Mouse (Mus musculus) myocyte (in vitro differentiated cells): ENCODE results near the gene Aacs. TPM values are rescaled to one million over a fixed set of nuclear protein-coding genes. Genes with fewer than 3 reads are reported as not detected.
"Not testable (repeated sequence)": the region's sequence is repeated elsewhere in the genome, so short reads cannot be mapped to it uniquely, and the experiment has no call there.

Source experiments
- H3K27me3 ChIP-seq: one replicate; pipeline ENCODE4 v1.6.1; 2011; ENCODE audit not compliant: control insufficient read depth, insufficient read depth, insufficient read length
- H3K36me3 ChIP-seq: one replicate; pipeline ENCODE4 v1.6.1; 2011; ENCODE audit not compliant: control insufficient read depth, insufficient read depth
- H3K4me2 ChIP-seq: one replicate; pipeline ENCODE4 v1.6.1; 2011; ENCODE audit warnings: low read depth, control low read depth
- H3K4me3 ChIP-seq: one replicate; pipeline ENCODE4 v1.5.1; 2011; ENCODE audit warnings: mild to moderate bottlenecking, control low read depth, moderate library complexity
- H3K79me2 ChIP-seq: one replicate; pipeline ENCODE4 v1.6.1; 2011; ENCODE audit not compliant: control insufficient read depth, insufficient read depth
- H3ac ChIP-seq: one replicate; pipeline ENCODE4 v1.6.1; 2011; ENCODE audit not compliant: control insufficient read depth, insufficient read length
- CEBPB ChIP-seq: IDR thresholded peaks from 2 replicates; pipeline ENCODE4 v1.6.1; 2011; ENCODE audit warnings: mild to moderate bottlenecking, moderate library complexity; ENCODE audit not compliant: poor library complexity, insufficient read depth, severe bottlenecking
- E2F4 ChIP-seq: IDR thresholded peaks from one replicate; pipeline ENCODE4 v1.6.1; 2011; ENCODE audit warnings: mild to moderate bottlenecking, control low read depth, moderate library complexity; ENCODE audit not compliant: insufficient read depth
- MAX ChIP-seq: IDR thresholded peaks from one replicate; pipeline ENCODE4 v1.6.1; 2011; ENCODE audit warnings: low read depth, mild to moderate bottlenecking, control low read depth
- MYOD1 ChIP-seq, 3 experiments: IDR thresholded peaks; one replicate each; pipeline ENCODE4 v1.6.1; 2011; ENCODE audit warnings: control low read depth in 2 of 3, low read depth in 2 of 3, mild to moderate bottlenecking in 2 of 3, moderate library complexity in 1 of 3; ENCODE audit not compliant: insufficient read length in 2 of 3, control insufficient read depth in 1 of 3
- MYOG ChIP-seq, 3 experiments: IDR thresholded peaks; one replicate each; pipeline ENCODE4 v1.6.1; 2011; ENCODE audit warnings: control low read depth in 2 of 3, low read depth in 2 of 3, mild to moderate bottlenecking in 2 of 3; ENCODE audit not compliant: insufficient read length in 2 of 3, control insufficient read depth in 1 of 3, insufficient read depth in 1 of 3
- POLR2A ChIP-seq: IDR thresholded peaks from one replicate; pipeline ENCODE4 v1.6.1; 2011; ENCODE audit warnings: low read depth, mild to moderate bottlenecking, control low read depth, moderate library complexity; ENCODE audit not compliant: insufficient read length
- POLR2AphosphoS2 ChIP-seq: IDR thresholded peaks from one replicate; pipeline ENCODE4 v1.6.1; 2011; ENCODE audit warnings: low read depth, control low read depth; ENCODE audit not compliant: insufficient read length
- REST ChIP-seq: IDR thresholded peaks from one replicate; pipeline ENCODE4 v1.6.1; 2011; ENCODE audit warnings: mild to moderate bottlenecking, control low read depth, moderate library complexity; ENCODE audit not compliant: insufficient read depth, insufficient read length
- SRF ChIP-seq: IDR thresholded peaks from one replicate; pipeline ENCODE4 v1.6.1; 2011; ENCODE audit warnings: low read depth; ENCODE audit not compliant: control insufficient read depth, insufficient read length
- TCF12 ChIP-seq: IDR thresholded peaks from one replicate; pipeline ENCODE4 v1.6.1; 2011; ENCODE audit warnings: mild to moderate bottlenecking, control low read depth; ENCODE audit not compliant: poor library complexity, insufficient read depth, severe bottlenecking
- TCF3 ChIP-seq: IDR thresholded peaks from one replicate; pipeline ENCODE4 v1.6.1; 2011; ENCODE audit warnings: low read depth, control low read depth; ENCODE audit not compliant: insufficient read length
- USF1 ChIP-seq: IDR thresholded peaks from one replicate; pipeline ENCODE4 v1.6.1; 2011; ENCODE audit warnings: low read depth, mild to moderate bottlenecking, control low read depth, moderate library complexity
- polyA plus RNA-seq: library from polyadenylated mRNA; unstranded; fragments of >200 nt; fragmentation: generic; extraction: Trizol; gene quantifications from one replicate; pipeline ENCODE4 v1.2.1, GENCODE M21; 2012; ENCODE audit warnings: missing spikeins

Aacs gene
- polyA plus RNA-seq, 1 experiment = 70.7 TPM

DNA sequence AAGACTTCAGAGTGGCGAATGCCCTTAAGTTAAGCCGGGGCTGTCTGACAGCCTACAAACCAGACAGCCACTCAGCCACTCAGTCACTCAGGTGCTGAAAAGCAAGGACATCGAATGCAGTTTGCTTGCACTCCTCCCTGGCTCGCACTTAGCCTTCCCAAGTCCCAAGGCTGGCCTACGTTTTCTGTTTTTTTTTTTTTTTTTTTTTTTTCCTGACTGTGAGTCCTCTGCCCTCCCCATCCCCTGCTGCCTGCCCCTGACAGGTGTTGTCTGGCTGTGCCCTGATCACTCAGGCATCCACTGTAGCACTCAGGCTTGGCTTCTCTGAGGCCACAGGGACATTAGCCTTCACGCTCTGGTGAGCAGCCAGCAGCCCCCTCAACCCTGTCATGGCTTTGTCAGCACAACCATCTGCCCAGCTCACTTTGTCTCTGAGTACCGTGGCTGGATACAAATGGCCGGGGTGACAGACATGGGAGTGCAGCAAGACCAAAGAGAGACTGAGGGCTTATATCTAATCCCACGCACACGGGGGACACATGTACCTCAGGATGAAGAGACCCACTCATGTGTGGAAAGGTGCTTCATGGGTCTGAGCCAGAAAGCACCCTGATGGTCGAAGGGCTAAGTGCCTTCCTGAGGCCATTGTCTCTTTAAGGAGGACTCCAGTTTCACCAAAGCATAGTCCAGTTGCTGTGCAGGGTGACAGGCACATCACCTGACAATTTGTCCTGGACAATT is 11.9 kb downstream of the Aacs start:
- Histone ChIP-seq H3K4me2 (no peak overlapping the region), H3K4me3 (no peak overlapping the region), H3K36me3 (peaks cover 35% of the 10 kb centered on the region), H3ac (no peak overlapping the region), H3K79me2 (peaks cover 6% of the 10 kb centered on the region), H3K27me3 (no peaks in the 10 kb centered on the region)
- TF ChIP-seq MYOD1 (IDR thresholded peaks at IDR 0.05; ENCODE audit: control insufficient read depth in 1 of 3, insufficient read length in 2 of 3, low read depth in 2 of 3) = peak in 1 of 3 experiments; percentile 34
- TF ChIP-seq SRF = no peak
- peak; percentile 6 for TF ChIP-seq POLR2A
- TF ChIP-seq TCF3 = no peak
- TF ChIP-seq CEBPB = no peak
- no peak for TF ChIP-seq POLR2AphosphoS2
- peak in 1 of 3 experiments; percentile 56 for TF ChIP-seq MYOG (IDR thresholded peaks at IDR 0.05; ENCODE audit: control insufficient read depth in 1 of 3, insufficient read depth in 1 of 3, insufficient read length in 2 of 3, low read depth in 2 of 3)
- no peak for TF ChIP-seq MAX
- no peak for TF ChIP-seq REST
- no peak for TF ChIP-seq E2F4
- no peak for TF ChIP-seq USF1
- TF ChIP-seq TCF12 = no peak

DNA sequence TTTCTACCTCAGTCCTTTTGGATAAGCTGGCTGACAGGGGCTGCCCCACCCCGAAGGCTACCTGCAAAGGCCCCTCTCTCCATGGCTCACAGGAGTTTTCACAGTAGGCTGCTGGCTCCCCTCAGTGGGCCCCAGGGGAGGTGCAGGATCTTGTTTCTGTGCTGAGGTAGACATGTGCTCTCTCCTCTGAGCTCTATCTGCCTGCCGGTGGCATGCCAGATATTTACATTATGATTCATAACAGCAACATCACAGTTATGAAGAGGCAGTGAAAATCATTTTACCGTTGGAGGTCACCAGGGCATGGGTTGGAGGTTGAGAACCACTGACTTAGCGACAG is 12.5 kb downstream of the Aacs start:
- Histone ChIP-seq H3K36me3 (peaks cover 30% of the 10 kb centered on the region), H3K4me2 (no peak overlapping the region)
- TF ChIP-seq E2F4 (no peak), TCF3 (no peak), POLR2AphosphoS2 (no peak), CEBPB (no peak), MYOD1 (IDR thresholded peaks at IDR 0.05; ENCODE audit: control insufficient read depth in 1 of 3, insufficient read length in 2 of 3, low read depth in 2 of 3) (no peak), TCF12 (no peak), POLR2A (no peak), MAX (no peak), MYOG (IDR thresholded peaks at IDR 0.05; ENCODE audit: control insufficient read depth in 1 of 3, insufficient read depth in 1 of 3, insufficient read length in 2 of 3, low read depth in 2 of 3) (no peak), USF1 (no peak), REST (no peak), SRF (no peak)

DNA sequence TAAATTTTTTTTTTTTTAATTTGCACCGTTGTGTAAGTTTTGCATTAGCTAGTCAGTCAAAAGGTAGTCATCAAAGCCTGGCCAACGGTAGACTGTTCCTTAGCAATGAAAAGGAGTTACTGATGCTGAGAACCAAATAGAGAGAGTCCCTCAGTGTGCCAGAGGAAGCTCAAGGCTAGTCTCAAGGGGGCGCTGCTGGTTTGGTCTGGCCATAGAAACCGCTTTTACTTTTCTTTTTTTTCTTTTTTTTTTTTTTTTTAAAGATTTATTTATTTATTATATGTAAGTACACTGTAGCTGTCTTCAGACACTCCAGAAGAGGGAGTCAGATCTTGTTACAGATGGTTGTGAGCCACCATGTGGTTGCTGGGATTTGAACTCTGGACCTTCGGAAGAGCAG is 13.3 kb downstream of the Aacs start:
- not testable (repeated sequence) for H3K4me3 ChIP-seq, H3K27me3 ChIP-seq
- peaks cover 25% of the 10 kb centered on the region for H3K36me3 ChIP-seq

More for the DNA sequence above, 12.5 kb downstream of the Aacs start:
- Histone ChIP-seq H3K27me3 (no peaks in the 10 kb centered on the region), H3K79me2 (peaks cover 6% of the 10 kb centered on the region), H3K4me3 (no peak overlapping the region), H3ac (no peak overlapping the region)

DNA sequence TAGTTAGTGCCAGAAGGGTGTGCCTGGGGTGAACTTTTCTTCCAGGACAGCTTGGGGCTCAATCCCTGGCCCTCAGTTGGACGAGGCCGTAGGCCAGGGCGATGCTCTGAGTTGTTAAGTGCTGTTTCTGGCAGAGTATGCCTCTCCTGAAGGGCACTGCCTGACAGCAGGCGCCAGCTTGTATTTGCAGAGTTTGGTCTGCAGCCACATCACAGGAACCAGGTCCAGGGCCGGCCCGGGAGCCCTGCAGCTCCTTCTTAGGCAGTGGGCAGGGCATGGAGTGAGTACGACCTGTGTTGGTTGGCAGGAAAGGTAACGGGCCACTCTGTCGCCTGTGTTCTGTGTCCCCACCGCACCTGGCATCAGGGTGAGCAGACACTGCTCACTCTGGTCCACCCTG is 15.5 kb downstream of the Aacs start:
- no peak overlapping the region for H3K4me3 ChIP-seq
- H3K27me3 ChIP-seq = no peaks in the 10 kb centered on the region
- peaks cover 3% of the 10 kb centered on the region for H3K79me2 ChIP-seq
- no peak overlapping the region for H3ac ChIP-seq
- H3K4me2 ChIP-seq = no peak overlapping the region
- no peak for TF ChIP-seq POLR2A
- TF ChIP-seq TCF3 = no peak
- no peak for TF ChIP-seq REST
- no peak for TF ChIP-seq CEBPB
- no peak for TF ChIP-seq POLR2AphosphoS2
- no peak for TF ChIP-seq E2F4
- no peak for TF ChIP-seq SRF
- no peak for TF ChIP-seq USF1
- TF ChIP-seq MYOG (IDR thresholded peaks at IDR 0.05; ENCODE audit: control insufficient read depth in 1 of 3, insufficient read depth in 1 of 3, insufficient read length in 2 of 3, low read depth in 2 of 3) = no peak
- TF ChIP-seq MYOD1 (IDR thresholded peaks at IDR 0.05; ENCODE audit: control insufficient read depth in 1 of 3, insufficient read length in 2 of 3, low read depth in 2 of 3) = no peak
- no peak for TF ChIP-seq TCF12
- TF ChIP-seq MAX = no peak
- H3K36me3 ChIP-seq = peaks cover 18% of the 10 kb centered on the region

More for the DNA sequence above, 13.3 kb downstream of the Aacs start:
- not testable (repeated sequence) for H3K79me2 ChIP-seq, H3ac ChIP-seq, H3K4me2 ChIP-seq
